Mouse (Mus musculus): ENCODE data around the gene Arhgap23. TPM values are rescaled to one million over a fixed set of nuclear protein-coding genes. Genes with fewer than 3 reads are reported as not detected.

Gene Arhgap23
- total RNA-seq, 4 experiments from 2014 or later, result 3.4 to 5.2 (median 4.5) TPM

DNA sequence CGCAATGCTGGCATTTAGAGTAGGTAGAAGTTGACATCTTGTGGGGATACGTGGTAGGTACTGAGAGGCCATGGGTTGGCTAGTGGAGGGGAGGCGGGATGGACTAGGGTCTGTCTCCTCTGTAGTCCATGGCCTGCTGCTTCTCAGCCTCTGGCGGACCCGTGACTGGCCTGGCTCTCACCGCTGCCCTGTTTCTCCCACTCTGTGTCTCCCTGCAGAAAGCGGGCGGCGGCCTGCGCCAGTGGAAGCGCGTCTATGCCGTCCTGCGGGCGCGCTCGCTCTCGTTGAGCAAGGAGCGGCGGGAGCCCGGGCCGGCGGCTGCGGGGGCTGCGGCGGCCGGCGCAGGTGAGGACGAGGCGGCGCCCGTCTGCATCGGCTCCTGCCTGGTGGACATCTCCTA is 47.8 kb downstream of the Arhgap23 start:
- DNase-seq (ENCODE audit: low spot score in 2 of 2), result no peak

- peak in 1 of 2 experiments; percentile 28 for DNase-seq (ENCODE audit: low spot score in 2 of 2)
These were observed 48.7 kb downstream of the Arhgap23 start for GRCm38 (mm10) chr11:97463991-97464390.

DNA sequence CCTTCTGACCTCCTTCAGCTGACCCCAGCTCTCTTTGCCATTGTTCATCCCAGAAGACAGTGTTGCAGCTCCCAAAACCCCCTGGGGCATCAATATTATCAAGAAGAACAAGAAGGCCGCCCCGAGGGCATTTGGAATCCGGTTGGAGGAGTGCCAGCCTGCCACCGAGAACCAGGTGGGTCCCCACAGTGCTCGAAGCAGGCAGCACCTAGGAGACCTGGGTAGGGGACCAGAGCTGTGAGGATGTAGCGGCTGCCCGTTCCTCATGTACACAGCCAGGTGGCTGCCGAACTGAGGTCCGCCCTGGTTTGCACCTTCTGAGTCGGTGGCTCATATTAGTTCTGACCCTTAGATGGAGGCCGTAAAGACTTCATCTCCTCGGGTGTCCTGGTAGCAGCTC is 50.6 kb downstream of the Arhgap23 start:
- DNase-seq (ENCODE audit: low spot score in 2 of 2), result no peak

- no peak for DNase-seq (ENCODE audit: low spot score in 2 of 2)
These were observed 51.3 kb downstream of the Arhgap23 start for GRCm38 (mm10) chr11:97466444-97467160.

DNA sequence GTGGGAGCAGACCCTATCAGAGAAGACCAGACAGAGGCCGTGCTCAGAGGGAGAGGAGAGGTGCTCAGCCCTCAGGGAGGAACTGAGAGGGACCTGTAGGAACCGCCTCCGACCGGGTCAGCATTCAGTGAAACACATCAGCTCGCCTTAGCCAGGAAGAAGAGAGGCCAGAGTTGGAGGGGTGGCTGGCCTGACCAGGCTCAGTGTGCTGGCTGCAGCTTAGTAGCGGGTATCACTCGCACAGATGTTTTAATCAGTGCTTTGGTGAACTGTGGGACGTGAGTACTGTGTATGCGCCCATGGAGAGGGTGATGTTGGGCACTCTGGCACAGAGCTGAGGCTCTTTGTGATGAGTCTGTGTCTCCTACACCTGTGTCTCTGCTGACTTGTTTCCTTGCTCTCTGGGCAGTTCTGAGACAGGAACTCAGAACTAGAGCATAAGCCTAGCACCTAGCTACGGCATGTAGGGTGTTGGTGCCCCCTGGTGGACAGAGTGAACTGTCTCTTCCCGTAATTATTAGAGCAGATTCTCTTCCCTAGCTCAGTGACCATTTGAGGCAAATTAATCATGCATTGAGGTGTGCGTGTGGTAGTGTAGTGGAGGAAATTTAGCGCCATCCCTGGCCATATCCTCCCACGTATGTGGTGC is 53.4 kb downstream of the Arhgap23 start:
- peak; percentile 67 to 72 for DNase-seq (ENCODE audit: low spot score in 2 of 2)

DNA sequence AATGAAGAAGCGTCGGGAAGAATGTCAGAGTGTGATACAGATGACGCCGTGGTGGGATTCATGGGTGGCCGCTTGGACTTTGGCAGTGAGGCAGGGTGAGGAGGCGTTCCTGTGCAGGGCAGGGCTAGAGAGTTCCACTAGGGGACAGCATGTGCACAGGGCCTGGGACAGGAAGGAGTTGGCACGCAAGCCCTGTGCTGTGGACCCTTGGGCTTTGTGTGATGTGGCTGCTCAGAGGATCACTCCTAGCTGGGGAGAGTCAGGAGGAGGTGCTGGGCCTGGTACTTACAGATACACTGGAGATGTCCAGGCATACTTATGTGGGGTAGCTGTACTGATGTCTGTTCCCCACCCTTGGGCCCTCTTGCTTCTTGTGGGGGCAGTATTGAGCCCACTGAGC is 54.5 kb downstream of the Arhgap23 start:
- no peak for DNase-seq (ENCODE audit: low spot score in 2 of 2)

DNA sequence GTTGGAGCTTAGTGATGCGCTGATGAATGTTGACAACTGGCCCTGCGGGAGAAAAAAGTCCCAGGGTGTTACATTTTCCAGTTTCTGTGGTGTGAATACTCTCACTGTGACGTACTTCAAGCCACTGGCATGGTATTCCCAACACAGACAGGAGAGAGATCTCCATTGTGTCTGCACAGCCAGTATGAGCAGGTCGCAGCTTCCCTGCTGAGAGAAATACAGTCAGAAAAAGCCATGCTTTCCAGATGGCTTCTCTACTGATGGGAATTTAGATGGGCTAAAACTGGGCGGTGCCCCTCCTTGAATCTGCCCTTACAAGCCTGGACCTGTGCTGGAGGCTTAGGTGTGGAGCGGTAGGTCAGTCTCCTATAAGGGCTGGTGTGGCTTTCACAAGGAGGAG is 55.9 kb downstream of the Arhgap23 start:
- DNase-seq (ENCODE audit: low spot score in 2 of 2), result no peak

DNA sequence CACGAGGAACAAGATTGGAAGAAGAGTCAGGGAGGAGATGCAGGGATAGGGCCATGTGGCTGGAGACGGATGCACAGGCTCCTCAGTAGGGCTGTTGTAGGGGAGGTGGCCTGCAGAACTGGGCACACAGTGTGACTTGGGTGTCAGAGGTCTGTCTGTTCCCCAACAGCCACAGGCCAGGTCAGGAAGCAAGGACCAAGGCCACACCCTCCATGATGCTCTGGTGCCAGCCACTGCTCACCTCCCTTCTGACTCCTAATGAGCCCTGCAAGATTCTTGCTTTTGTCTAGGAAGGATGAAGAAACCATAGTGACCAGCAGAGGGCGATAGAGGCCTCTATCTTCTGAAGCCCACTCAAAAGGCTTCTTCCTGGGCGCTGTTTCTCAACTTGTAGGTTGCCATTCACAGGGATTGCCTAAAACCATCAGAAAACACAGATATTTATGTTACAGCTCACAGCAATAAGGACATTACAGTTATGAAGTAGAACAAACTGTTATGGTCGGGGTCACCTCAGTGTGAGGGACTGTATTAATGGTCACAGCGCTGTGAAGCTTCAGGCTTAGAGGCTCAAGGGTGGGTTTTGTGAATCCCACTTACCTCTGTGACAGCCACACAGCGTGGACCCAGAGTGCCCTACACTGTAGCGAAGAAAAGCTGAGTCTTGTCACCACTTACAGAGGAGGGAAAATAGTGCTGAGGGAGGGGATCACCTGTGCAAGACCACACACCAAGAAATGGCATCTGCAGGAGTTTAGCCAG is 61.2 kb downstream of the Arhgap23 start:
- DNase-seq (ENCODE audit: low spot score in 2 of 2), result peak in 1 of 2 experiments; percentile 27

DNA sequence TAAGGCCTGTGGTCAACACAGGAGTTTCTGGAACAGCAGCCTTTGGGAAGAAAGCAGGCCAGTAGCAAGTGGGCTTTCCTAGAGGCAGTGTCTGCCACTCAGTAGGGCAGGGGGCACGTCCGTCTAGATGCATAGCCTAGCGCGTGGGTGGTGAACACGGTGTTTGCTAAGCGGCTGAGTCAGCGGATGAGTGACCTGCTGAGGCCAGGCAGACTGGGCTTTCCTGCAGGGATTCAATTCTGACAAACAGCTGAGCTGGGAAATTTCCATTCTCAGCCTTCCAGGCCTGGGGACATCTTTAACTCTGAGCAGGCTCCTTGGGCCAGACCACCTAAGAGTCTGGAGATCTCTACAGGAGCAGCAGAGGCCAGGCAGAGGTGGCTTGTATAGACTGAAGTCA is 62.1 kb downstream of the Arhgap23 start:
- no peak for DNase-seq (ENCODE audit: low spot score in 2 of 2)

GRCm38 (mm10) chr11:97478345-97478744 is 63.0 kb downstream of the Arhgap23 start:
- no peak for DNase-seq (ENCODE audit: low spot score in 2 of 2)

GRCm38 (mm10) chr11:97479085-97479484 is 63.8 kb downstream of the Arhgap23 start:
- DNase-seq (ENCODE audit: low spot score in 2 of 2), result no peak

GRCm38 (mm10) chr11:97479824-97480223 is 64.5 kb downstream of the Arhgap23 start:
- DNase-seq (ENCODE audit: low spot score in 2 of 2), result no peak

DNA sequence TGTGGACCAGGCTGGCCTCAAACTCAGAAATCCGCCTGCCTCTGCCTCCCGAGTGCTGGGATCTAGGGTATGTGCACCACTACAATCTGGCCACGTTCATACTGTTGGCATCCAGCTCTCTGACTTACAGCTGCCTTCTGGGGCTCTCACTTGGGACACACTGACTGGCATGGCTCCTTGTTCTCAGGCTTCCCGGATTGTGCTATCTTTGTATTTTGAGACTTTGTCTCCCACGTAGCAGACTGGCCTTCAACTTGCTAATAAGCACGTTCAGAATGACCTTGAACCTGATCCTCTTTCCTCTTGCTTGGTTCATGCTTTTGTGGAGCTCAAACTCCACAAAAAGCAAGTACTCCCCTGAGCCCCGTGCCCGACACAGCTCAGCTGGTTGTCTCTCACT is 70.3 kb downstream of the Arhgap23 start:
- no peak for DNase-seq (ENCODE audit: low spot score in 2 of 2)

DNA sequence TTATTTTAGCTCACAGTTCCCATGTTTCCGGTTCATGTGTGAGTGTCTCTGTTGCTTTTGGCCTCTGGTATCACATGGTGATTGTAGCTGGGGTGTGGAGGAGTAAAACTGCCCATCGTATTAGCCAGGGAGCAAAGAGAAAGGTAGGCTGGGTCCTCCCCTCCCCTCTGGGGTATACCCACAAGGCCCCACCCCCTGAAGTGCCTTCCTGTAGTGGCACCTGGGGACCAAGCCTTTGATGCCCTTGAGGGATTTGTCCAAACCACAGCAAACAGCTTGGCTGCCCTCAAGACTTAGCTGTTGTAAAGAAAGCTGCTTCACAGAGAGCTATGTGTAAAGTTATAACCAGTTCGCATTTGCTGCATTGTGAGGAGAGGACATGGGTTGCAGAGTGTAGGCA is 72.3 kb downstream of the Arhgap23 start:
- no peak for DNase-seq (ENCODE audit: low spot score in 2 of 2)

- peak; percentile 55 to 56 for DNase-seq (ENCODE audit: low spot score in 2 of 2)
These were observed 74.4 kb downstream of the Arhgap23 start for GRCm38 (mm10) chr11:97489589-97490324.

DNA sequence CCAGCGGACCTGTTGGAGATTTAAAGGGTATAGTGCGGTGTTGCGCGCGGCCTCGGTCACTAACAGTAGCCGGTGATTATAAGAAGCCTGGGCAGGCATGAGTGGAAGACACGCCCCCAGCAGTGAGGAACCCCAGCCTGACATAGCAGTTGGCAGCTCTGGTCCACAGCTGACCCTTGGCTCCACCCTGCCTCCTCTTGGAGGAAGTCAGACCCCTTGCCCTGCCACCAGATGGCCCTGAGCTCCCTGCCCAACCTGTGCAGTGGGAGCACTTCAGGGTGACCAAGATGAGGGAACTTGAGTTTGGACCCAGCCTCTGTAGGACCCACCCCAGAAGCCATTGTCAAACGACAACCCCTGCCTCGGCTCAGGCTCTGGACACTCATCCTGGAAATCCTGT is 76.3 kb downstream of the Arhgap23 start:
- no peak for DNase-seq (ENCODE audit: low spot score in 2 of 2)

DNA sequence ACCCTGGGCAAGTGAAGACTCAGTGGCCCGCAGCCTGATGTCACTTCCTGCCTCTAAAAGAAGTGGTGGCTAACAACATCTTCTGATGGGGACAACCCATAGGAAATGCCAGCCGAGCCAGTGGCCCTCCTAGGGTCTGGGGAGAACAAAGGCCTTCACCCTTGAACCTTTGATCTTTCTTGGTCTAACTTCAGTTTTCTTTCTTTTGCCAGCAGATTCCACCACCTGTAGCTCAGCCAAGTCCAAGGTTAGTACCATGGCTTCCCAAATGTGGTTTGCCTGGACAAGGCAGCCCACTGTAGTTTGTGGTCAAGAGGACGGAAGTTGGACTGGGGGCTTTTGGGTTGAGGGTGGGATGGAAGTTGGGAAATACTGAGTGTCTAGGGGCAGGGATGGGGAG is 77.5 kb downstream of the Arhgap23 start:
- DNase-seq (ENCODE audit: low spot score in 2 of 2), result no peak

- DNase-seq (ENCODE audit: low spot score in 2 of 2), result no peak
These were observed 82.2 kb downstream of the Arhgap23 start for GRCm38 (mm10) chr11:97497543-97497942.

- DNase-seq (ENCODE audit: low spot score in 2 of 2), result no peak
These were observed 84.8 kb downstream of the Arhgap23 start, which contains the start of gene 4933428G20Rik for GRCm38 (mm10) chr11:97499865-97500719. 4933428G20Rik (minus strand) TSS chr11:97500340.

- DNase-seq (ENCODE audit: low spot score in 2 of 2), result no peak
These were observed 85.6 kb downstream of the Arhgap23 start for GRCm38 (mm10) chr11:97500720-97501448.
